Mouse (Mus musculus) midbrain, embryonic 15.5 days (tissue): ENCODE results near the gene Gid8. TPM values are rescaled to one million over a fixed set of nuclear protein-coding genes. Genes with fewer than 3 reads are reported as not detected.
A peak's percentile ranks its signal among the peaks of the same experiment; 100 is the strongest.

Experiments
- ATAC-seq: fragments of 200-750 bp; cut with Nextera tagmentation; replicated peaks from 2 replicates; pipeline ENCODE4 v1.8.0; 2017; ENCODE audit warnings: moderate TSS enrichment
- H3K27ac ChIP-seq: fragments of 300-500 bp; sonication (generic); 2 replicates; pipeline ENCODE4 v1.5.1; 2015; ENCODE audit warnings: mild to moderate bottlenecking, inconsistent platforms
- H3K27me3 ChIP-seq: fragments of 300-500 bp; sonication (generic); replicated peaks from 2 replicates; pipeline ENCODE4 v1.6.1; 2015; ENCODE audit warnings: inconsistent platforms
- H3K36me3 ChIP-seq: fragments of 300-500 bp; sonication (generic); replicated peaks from 2 replicates; pipeline ENCODE4 v1.6.1; 2015; ENCODE audit warnings: inconsistent platforms
- H3K4me1 ChIP-seq: fragments of 300-500 bp; sonication (generic); 2 replicates; pipeline ENCODE4 v1.6.1; 2015; ENCODE audit warnings: inconsistent platforms
- H3K4me2 ChIP-seq: fragments of 300-500 bp; sonication (generic); 2 replicates; pipeline ENCODE4 v1.6.1; 2015; ENCODE audit warnings: inconsistent platforms, mild to moderate bottlenecking, moderate library complexity
- H3K4me3 ChIP-seq: fragments of 300-500 bp; sonication (generic); 2 replicates; pipeline ENCODE4 v1.5.1; 2015; ENCODE audit warnings: mild to moderate bottlenecking, inconsistent platforms
- H3K9ac ChIP-seq: fragments of 300-500 bp; sonication (generic); 2 replicates; pipeline ENCODE4 v1.6.1; 2015; ENCODE audit warnings: mild to moderate bottlenecking, inconsistent platforms
- H3K9me3 ChIP-seq: fragments of 300-500 bp; sonication (generic); 2 replicates; pipeline ENCODE4 v1.6.1; 2016; ENCODE audit warnings: inconsistent platforms
- WGBS: fragments of 180-500 bp; shearing (Covaris S2); methylation state at CpG from one replicate; pipeline ENCODE4 v1.1.7; 2015; ENCODE audit warnings: mixed read lengths; 5-methylcytosine and 5-hydroxymethylcytosine counted together
- polyA plus RNA-seq: library from polyadenylated mRNA; unstranded; fragments of >200 nt; fragmentation: Nextera tagmentation; extraction: Ambion mirVana; gene quantifications from 2 replicates; pipeline ENCODE4 v1.2.1, GENCODE M21; 2015

The Gid8 gene
- polyA plus RNA-seq, 1 experiment from 2014 or later = 56.1 TPM

- H3K4me1 ChIP-seq = peaks cover 37% of the 10 kb centered on the region
- H3K36me3 ChIP-seq = no peaks in the 10 kb centered on the region
- H3K9ac ChIP-seq = peak overlapping the region; percentile 90
- H3K27ac ChIP-seq = peak overlapping the region; percentile 96
- H3K4me3 ChIP-seq = peak overlapping the region; percentile 87
- WGBS = 6% methylated on average over 26 of the region's 26 CpGs
- H3K4me2 ChIP-seq = peak overlapping the region; percentile 96
- no peaks in the 10 kb centered on the region for H3K27me3 ChIP-seq
- ATAC-seq = peak; percentile 43
- H3K9me3 ChIP-seq = no peaks in the 10 kb centered on the region
Observed at GRCm38 (mm10) chr2:180701053-180701766, 8.7 kb upstream of the Gid8 start.

GRCm38 (mm10) chr2:180701767-180702621 is 7.9 kb upstream of the Gid8 start:
- Histone ChIP-seq H3K27me3 (no peaks in the 10 kb centered on the region), H3K4me2 (peak overlapping the region; percentile 96), H3K4me3 (peak overlapping the region; percentile 87), H3K36me3 (no peaks in the 10 kb centered on the region), H3K27ac (peak overlapping the region; percentile 96), H3K9ac (peak overlapping the region; percentile 90), H3K4me1 (peaks cover 34% of the 10 kb centered on the region), H3K9me3 (no peaks in the 10 kb centered on the region)
- WGBS = under 1% methylated on average over 66 of the region's 66 CpGs
- peak; percentile 95 for ATAC-seq

GRCm38 (mm10) chr2:180702701-180703149 is 7.2 kb upstream of the Gid8 start:
- H3K9me3 ChIP-seq = no peaks in the 10 kb centered on the region
- H3K27me3 ChIP-seq = no peaks in the 10 kb centered on the region
- peak overlapping the region; percentile 96 for H3K4me2 ChIP-seq
- H3K36me3 ChIP-seq = no peaks in the 10 kb centered on the region
- peak overlapping the region; percentile 96 for H3K27ac ChIP-seq
- ATAC-seq = no peak
- WGBS = 37% methylated on average over 4 of the region's 4 CpGs
- H3K9ac ChIP-seq = peak overlapping the region; percentile 90
- H3K4me1 ChIP-seq = peaks cover 40% of the 10 kb centered on the region
- peak overlapping the region; percentile 87 for H3K4me3 ChIP-seq

GRCm38 (mm10) chr2:180703175-180703574 is 6.7 kb upstream of the Gid8 start:
- ATAC-seq = no peak
- WGBS = 87% methylated on average over 5 of the region's 5 CpGs
- Histone ChIP-seq H3K4me2 (peak overlapping the region; percentile 96; the same call in 1 of the 2 replicates), H3K4me1 (peaks cover 43% of the 10 kb centered on the region), H3K36me3 (no peaks in the 10 kb centered on the region), H3K4me3 (no peak overlapping the region), H3K27me3 (no peaks in the 10 kb centered on the region), H3K27ac (no peak overlapping the region), H3K9ac (no peak overlapping the region), H3K9me3 (no peaks in the 10 kb centered on the region)

- WGBS = 78% methylated on average over 3 of the region's 3 CpGs
- peaks cover 49% of the 10 kb centered on the region for H3K4me1 ChIP-seq
- no peaks in the 10 kb centered on the region for H3K9me3 ChIP-seq
- no peaks in the 10 kb centered on the region for H3K36me3 ChIP-seq
- ATAC-seq = no peak
- H3K4me3 ChIP-seq = no peak overlapping the region
- no peaks in the 10 kb centered on the region for H3K27me3 ChIP-seq
- no peak overlapping the region for H3K9ac ChIP-seq
- no peak overlapping the region for H3K27ac ChIP-seq
- H3K4me2 ChIP-seq = no peak overlapping the region
Observed at GRCm38 (mm10) chr2:180703645-180704359, 6.1 kb upstream of the Gid8 start.

GRCm38 (mm10) chr2:180704591-180704990 is 5.3 kb upstream of the Gid8 start:
- no peak overlapping the region for H3K4me3 ChIP-seq
- no peak for ATAC-seq
- H3K4me1 ChIP-seq = peaks cover 48% of the 10 kb centered on the region
- H3K9me3 ChIP-seq = no peaks in the 10 kb centered on the region
- no peak overlapping the region for H3K4me2 ChIP-seq
- no peaks in the 10 kb centered on the region for H3K36me3 ChIP-seq
- WGBS = 88% methylated on average over 8 of the region's 8 CpGs
- H3K27me3 ChIP-seq = no peaks in the 10 kb centered on the region
- no peak overlapping the region for H3K27ac ChIP-seq
- H3K9ac ChIP-seq = no peak overlapping the region

GRCm38 (mm10) chr2:180705066-180705465 is 4.9 kb upstream of the Gid8 start:
- Histone ChIP-seq H3K4me1 (peaks cover 43% of the 10 kb centered on the region), H3K36me3 (no peaks in the 10 kb centered on the region), H3K4me3 (no peak overlapping the region), H3K9me3 (no peaks in the 10 kb centered on the region), H3K27ac (no peak overlapping the region), H3K4me2 (no peak overlapping the region), H3K9ac (no peak overlapping the region), H3K27me3 (no peaks in the 10 kb centered on the region)
- WGBS = 93% methylated on average over 3 of the region's 3 CpGs
- no peak for ATAC-seq

- H3K36me3 ChIP-seq = no peaks in the 10 kb centered on the region
- no peaks in the 10 kb centered on the region for H3K27me3 ChIP-seq
- no peak for ATAC-seq
- WGBS = 92% methylated on average over 5 of the region's 5 CpGs
- no peaks in the 10 kb centered on the region for H3K9me3 ChIP-seq
- no peak overlapping the region for H3K4me2 ChIP-seq
- H3K9ac ChIP-seq = no peak overlapping the region
- peaks cover 36% of the 10 kb centered on the region for H3K4me1 ChIP-seq
- H3K27ac ChIP-seq = no peak overlapping the region
- H3K4me3 ChIP-seq = no peak overlapping the region
Observed at GRCm38 (mm10) chr2:180705975-180706374, 3.9 kb upstream of the Gid8 start.

- H3K36me3 ChIP-seq = peaks cover 6% of the 10 kb centered on the region; the same call in 1 of the 2 replicates
Observed at GRCm38 (mm10) chr2:180709023-180709922, 644 bp upstream of the Gid8 start.

GRCm38 (mm10) chr2:180710276-180711155 is 599 bp downstream of the Gid8 start:
- Histone ChIP-seq H3K4me2 (peak overlapping the region; percentile 60), H3K4me1 (peaks cover 31% of the 10 kb centered on the region), H3K4me3 (peak overlapping the region; percentile 74), H3K9ac (peak overlapping the region; percentile 86), H3K9me3 (no peaks in the 10 kb centered on the region), H3K36me3 (peaks cover 12% of the 10 kb centered on the region; the same call in 1 of the 2 replicates), H3K27ac (peak overlapping the region; percentile 83), H3K27me3 (no peaks in the 10 kb centered on the region)
- peak; percentile 78 for ATAC-seq
- 3% methylated on average over 53 of the region's 64 CpGs for WGBS

More at GRCm38 (mm10) chr2:180709023-180709922, 644 bp upstream of the Gid8 start:
- Histone ChIP-seq H3K27me3 (no peaks in the 10 kb centered on the region), H3K9ac (peak overlapping the region; percentile 76), H3K9me3 (no peaks in the 10 kb centered on the region), H3K4me3 (peak overlapping the region; percentile 74), H3K27ac (peak overlapping the region; percentile 83), H3K4me1 (peaks cover 31% of the 10 kb centered on the region), H3K4me2 (peak overlapping the region; percentile 87)
- ATAC-seq = no peak; the same call in 1 of the 2 replicates
- WGBS = 0% methylated on average over 39 of the region's 39 CpGs
